In the genomic region with DNA sequence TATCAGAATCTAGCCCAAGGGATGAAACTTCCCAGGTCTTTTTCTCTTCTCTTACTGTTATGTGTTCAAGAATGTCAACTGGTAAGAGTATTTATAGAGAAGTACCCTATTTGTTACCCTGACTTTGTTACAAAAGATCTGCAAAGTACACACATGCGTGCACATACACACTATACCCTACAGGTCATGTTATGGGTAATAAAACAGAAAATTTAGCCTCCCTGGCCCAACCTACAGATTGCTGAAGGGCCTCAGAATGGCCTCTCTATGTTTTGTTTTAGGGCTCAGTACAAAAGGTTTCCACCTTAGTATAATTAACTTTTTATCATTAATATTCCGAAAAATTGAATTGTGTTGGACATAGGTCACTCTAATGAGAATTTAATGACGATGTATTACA, we compare ENCODE assay signal across 34 mouse cellular contexts. TPM values are rescaled to one million over a fixed set of nuclear protein-coding genes. Genes with fewer than 3 reads are reported as not detected.
DNase-seq lines count a peak whose midpoint lies in the region; ATAC-seq and TF ChIP-seq lines count a peak whose summit lies in the region.
"Had no signal": no experiment of that assay in that cellular context is flagged by ENCODE, and none has a peak within 500 bp of the region (broad histone marks: within the 10 kb centered on the region; RNA-seq: fewer than 3 reads in every experiment).

No protein-coding gene starts in this region.

- H3K9me3 ChIP-seq in hindbrain, embryonic 12.5 days (replicated peaks) = no peaks in the 10 kb centered on the region
- H3K9me3 ChIP-seq in hindbrain, embryonic 10.5 days = no peaks in the 10 kb centered on the region
- H3K9me3 ChIP-seq in neural tube, embryonic 13.5 days = no peaks in the 10 kb centered on the region
- H3K9me3 ChIP-seq in neural tube, embryonic 15.5 days (replicated peaks) = no peaks in the 10 kb centered on the region
- no peaks in the 10 kb centered on the region for H3K9me3 ChIP-seq in hindbrain, embryonic 16.5 days (ENCODE audit: control insufficient read depth, low read length)
- H3K9me3 ChIP-seq in liver, postnatal 0 days (ENCODE audit: low read length) = no peaks in the 10 kb centered on the region
- H3K9me3 ChIP-seq: embryonic facial prominence, embryonic 13.5 days; hindbrain, embryonic 15.5 days; intestine, embryonic 15.5 days; liver, embryonic 12.5 days had no signal

- no peaks in the 10 kb centered on the region; the same call in 1 of the 2 replicates for H3K4me1 ChIP-seq in hindbrain, embryonic 12.5 days
- no peaks in the 10 kb centered on the region for H3K4me1 ChIP-seq in hindbrain, embryonic 10.5 days (replicated peaks)
- H3K4me1 ChIP-seq in neural tube, embryonic 13.5 days (replicated peaks) = peaks cover 15% of the 10 kb centered on the region
- 0 out of 2 replicates have a peak, but pooled peaks cover 3% of the 10 kb centered on the region for H3K4me1 ChIP-seq in neural tube, embryonic 15.5 days
- H3K4me1 ChIP-seq in hindbrain, embryonic 16.5 days (ENCODE audit: control insufficient read depth, insufficient read depth, low read depth, low read length) = no peaks in the 10 kb centered on the region
- H3K4me1 ChIP-seq in liver, postnatal 0 days (ENCODE audit: insufficient read depth) = no peaks in the 10 kb centered on the region
- H3K4me1 ChIP-seq: embryonic facial prominence, embryonic 13.5 days; hindbrain, embryonic 15.5 days; intestine, embryonic 15.5 days; liver, embryonic 12.5 days; megakaryocyte, embryonic 14.5 days had no signal

- ATAC-seq in hindbrain, embryonic 12.5 days (ENCODE audit: low FRiP score) = peak; percentile 56
- 0 out of 2 replicates have a peak, but pooled peaks have one; percentile 23 for ATAC-seq in neural tube, embryonic 13.5 days (ENCODE audit: low read depth)
- ATAC-seq in neural tube, embryonic 15.5 days (ENCODE audit: low FRiP score) = no peak
- ATAC-seq in hindbrain, embryonic 16.5 days = 0 out of 2 replicates have a peak, but pooled peaks have one; percentile 14
- ATAC-seq in liver, postnatal 0 days = no peak
- ATAC-seq: intestine, embryonic 15.5 days; liver, embryonic 12.5 days; lung, postnatal 0 days had no signal

- H3K4me2 ChIP-seq in hindbrain, embryonic 12.5 days (replicated peaks) = no peak overlapping the region
- H3K4me2 ChIP-seq in neural tube, embryonic 13.5 days = no peak overlapping the region
- no peak overlapping the region for H3K4me2 ChIP-seq in neural tube, embryonic 15.5 days
- no peak overlapping the region for H3K4me2 ChIP-seq in hindbrain, embryonic 16.5 days (ENCODE audit: low read length)
- no peak overlapping the region for H3K4me2 ChIP-seq in liver, postnatal 0 days (ENCODE audit: low read depth, low read length)
- H3K4me2 ChIP-seq: embryonic facial prominence, embryonic 13.5 days; hindbrain, embryonic 15.5 days; intestine, embryonic 15.5 days; liver, embryonic 12.5 days had no signal

- TF ChIP-seq EP300 in liver, postnatal 0 days (IDR thresholded peaks at IDR 0.05; ENCODE audit: low read depth) = no peak

- H3K36me3 ChIP-seq in hindbrain, embryonic 12.5 days = no peaks in the 10 kb centered on the region
- H3K36me3 ChIP-seq in hindbrain, embryonic 10.5 days = no peaks in the 10 kb centered on the region
- H3K36me3 ChIP-seq in neural tube, embryonic 13.5 days = no peaks in the 10 kb centered on the region
- no peaks in the 10 kb centered on the region for H3K36me3 ChIP-seq in neural tube, embryonic 15.5 days
- no peaks in the 10 kb centered on the region for H3K36me3 ChIP-seq in hindbrain, embryonic 16.5 days (ENCODE audit: control insufficient read depth, insufficient read depth, low read length)
- H3K36me3 ChIP-seq in liver, postnatal 0 days (replicated peaks; ENCODE audit: insufficient read depth, low read length) = no peaks in the 10 kb centered on the region
- H3K36me3 ChIP-seq: embryonic facial prominence, embryonic 13.5 days; hindbrain, embryonic 15.5 days; intestine, embryonic 15.5 days; liver, embryonic 12.5 days had no signal

- DNase-seq in hindbrain, embryonic 10.5 days (ENCODE audit: low spot score) = no peak
- no peak for DNase-seq in liver, postnatal 0 days
- DNase-seq in ovary, postnatal 36 days (ENCODE audit: low spot score) = no peak
- DNase-seq: adrenal gland, postnatal 25 days; B cell, adult 2 months; cerebellum, adult 11-12 months; cerebellum, postnatal 10 days; gastrocnemius, postnatal 14 days; heart, postnatal 14 days; kidney, adult 2 months; kidney, postnatal 36 days; left cerebral cortex, postnatal 4 days; lung, adult 18-20 months; lung, postnatal 4 days; right cerebral cortex, adult 18-20 months; right cerebral cortex, postnatal 4 days; thymus, adult 18-20 months; thymus, postnatal 25 days had no signal

- no peak for TF ChIP-seq CTCF in liver, postnatal 0 days (IDR thresholded peaks at IDR 0.05; ENCODE audit: low read depth)

- H3K27me3 ChIP-seq in hindbrain, embryonic 12.5 days = no peaks in the 10 kb centered on the region
- H3K27me3 ChIP-seq in hindbrain, embryonic 10.5 days (ENCODE audit: insufficient read depth, poor library complexity, severe bottlenecking) = no peaks in the 10 kb centered on the region
- H3K27me3 ChIP-seq in neural tube, embryonic 13.5 days = no peaks in the 10 kb centered on the region
- H3K27me3 ChIP-seq in neural tube, embryonic 15.5 days (replicated peaks) = no peaks in the 10 kb centered on the region
- no peaks in the 10 kb centered on the region for H3K27me3 ChIP-seq in hindbrain, embryonic 16.5 days (replicated peaks; ENCODE audit: control insufficient read depth, insufficient read depth, low read length)
- H3K27me3 ChIP-seq in liver, postnatal 0 days (ENCODE audit: insufficient read depth, low read length) = no peaks in the 10 kb centered on the region
- H3K27me3 ChIP-seq: embryonic facial prominence, embryonic 13.5 days; hindbrain, embryonic 15.5 days; intestine, embryonic 15.5 days; liver, embryonic 12.5 days; megakaryocyte, embryonic 14.5 days had no signal

- 67% methylated on average over 3 of the region's 3 CpGs for WGBS in hindbrain, embryonic 12.5 days
- 87% methylated on average over 3 of the region's 3 CpGs for WGBS in hindbrain, embryonic 10.5 days
- WGBS in neural tube, embryonic 13.5 days = 66% methylated on average over 3 of the region's 3 CpGs
- WGBS in neural tube, embryonic 15.5 days = 51% methylated on average over 3 of the region's 3 CpGs
- 63% methylated on average over 3 of the region's 3 CpGs for WGBS in hindbrain, embryonic 16.5 days
- WGBS in liver, postnatal 0 days (ENCODE audit: insufficient replicate concordance) = 63% methylated on average over 3 of the region's 3 CpGs

- no peak overlapping the region for H3K9ac ChIP-seq in hindbrain, embryonic 12.5 days
- no peak overlapping the region for H3K9ac ChIP-seq in neural tube, embryonic 13.5 days
- no peak overlapping the region for H3K9ac ChIP-seq in neural tube, embryonic 15.5 days (replicated peaks)
- H3K9ac ChIP-seq in hindbrain, embryonic 16.5 days (ENCODE audit: low read depth, low read length) = no peak overlapping the region
- no peak overlapping the region for H3K9ac ChIP-seq in liver, postnatal 0 days (replicated peaks)
- H3K9ac ChIP-seq: embryonic facial prominence, embryonic 13.5 days; hindbrain, embryonic 15.5 days; intestine, embryonic 15.5 days; liver, embryonic 12.5 days had no signal

- no peak overlapping the region for H3K4me3 ChIP-seq in hindbrain, embryonic 12.5 days
- no peak overlapping the region for H3K4me3 ChIP-seq in hindbrain, embryonic 10.5 days
- H3K4me3 ChIP-seq in neural tube, embryonic 13.5 days = no peak overlapping the region
- H3K4me3 ChIP-seq in neural tube, embryonic 15.5 days (replicated peaks) = no peak overlapping the region
- no peak overlapping the region for H3K4me3 ChIP-seq in hindbrain, embryonic 16.5 days (ENCODE audit: low read length)
- H3K4me3 ChIP-seq in liver, postnatal 0 days (ENCODE audit: low read depth, low read length) = no peak overlapping the region
- H3K4me3 ChIP-seq: embryonic facial prominence, embryonic 13.5 days; hindbrain, embryonic 15.5 days; intestine, embryonic 15.5 days; layer of hippocampus, adult 2 months; liver, embryonic 12.5 days; megakaryocyte, embryonic 14.5 days had no signal

- no peak overlapping the region for H3K27ac ChIP-seq in hindbrain, embryonic 12.5 days
- no peak overlapping the region for H3K27ac ChIP-seq in hindbrain, embryonic 10.5 days
- H3K27ac ChIP-seq in neural tube, embryonic 13.5 days (replicated peaks) = no peak overlapping the region
- no peak overlapping the region for H3K27ac ChIP-seq in neural tube, embryonic 15.5 days (replicated peaks)
- no peak overlapping the region for H3K27ac ChIP-seq in hindbrain, embryonic 16.5 days (ENCODE audit: low read depth, low read length)
- H3K27ac ChIP-seq in liver, postnatal 0 days (ENCODE audit: low read depth) = no peak overlapping the region
- H3K27ac ChIP-seq: embryonic facial prominence, embryonic 13.5 days; intestine, embryonic 15.5 days; layer of hippocampus, adult 2 months; liver, embryonic 12.5 days; stomach, postnatal 0 days had no signal

RNA-seq across cellular contexts. Expression of gene Gm16223, which starts 0.7 kb away (rescaled TPM):
- polyA plus RNA-seq in hindbrain, embryonic 12.5 days (2016; fragmentation: Nextera tagmentation; extraction: Ambion mirVana) = not detected in 2 replicates
- polyA plus RNA-seq in hindbrain, embryonic 10.5 days (2016; fragmentation: Nextera tagmentation; extraction: Ambion mirVana) = not detected in 2 replicates
- polyA plus RNA-seq in neural tube, embryonic 13.5 days (2015; fragmentation: Nextera tagmentation; extraction: Ambion mirVana) = not detected in 2 replicates
- polyA plus RNA-seq in neural tube, embryonic 15.5 days (2015; fragmentation: Nextera tagmentation; extraction: Ambion mirVana) = not detected in 2 replicates
- not detected in 2 replicates for polyA plus RNA-seq in hindbrain, embryonic 16.5 days (2015; fragmentation: Nextera tagmentation; extraction: Ambion mirVana)
- not detected in 2 replicates for polyA plus RNA-seq in liver, postnatal 0 days (2015; fragmentation: Nextera tagmentation; extraction: Ambion mirVana)
- polyA plus RNA-seq: embryonic facial prominence, embryonic 13.5 days; heart, embryonic 14.5 days; hindbrain, embryonic 15.5 days; intestine, embryonic 15.5 days; kidney, adult 2 months; kidney, embryonic 16.5 days; limb, embryonic 14.5 days; liver, embryonic 12.5 days; lung, postnatal 0 days; spleen, adult 2 months; stomach, postnatal 0 days had no signal

Comparison
In these comparisons a context has a peak if more than half of its experiments do, and no peak if none do; other contexts are left out.
1. ATAC-seq: peak in hindbrain, embryonic 12.5 days (single experiment), neural tube, embryonic 13.5 days (single experiment) and hindbrain, embryonic 16.5 days (single experiment); none in neural tube, embryonic 15.5 days (single experiment) and liver, postnatal 0 days (single experiment).